Mouse (Mus musculus) liver, embryonic 16.5 days (tissue): ENCODE data around the gene Litaf. TPM values are rescaled to one million over a fixed set of nuclear protein-coding genes. Genes with fewer than 3 reads are reported as not detected.

Experiments
- ATAC-seq: fragments of 200-750 bp; cut with Nextera tagmentation; 2 replicates; pipeline ENCODE4 v1.8.0; 2017; ENCODE audit warnings: low read depth, mild to moderate bottlenecking, moderate number of reproducible peaks, moderate library complexity
- H3K27ac ChIP-seq: fragments of 300-500 bp; sonication (generic); 2 replicates; pipeline ENCODE4 v1.5.1; 2014; ENCODE audit warnings: mild to moderate bottlenecking, low read length
- H3K27me3 ChIP-seq: fragments of 300-500 bp; sonication (generic); 2 replicates; pipeline ENCODE4 v1.6.1; 2014; ENCODE audit warnings: low read depth, low read length, mixed read lengths; ENCODE audit not compliant: control insufficient read depth, insufficient read depth
- H3K36me3 ChIP-seq: fragments of 300-500 bp; sonication (generic); 2 replicates; pipeline ENCODE4 v1.6.1; 2014; ENCODE audit warnings: mild to moderate bottlenecking; ENCODE audit not compliant: control insufficient read depth, insufficient read depth
- H3K4me1 ChIP-seq: fragments of 300-500 bp; sonication (generic); 2 replicates; pipeline ENCODE4 v1.6.1; 2014; ENCODE audit warnings: low read depth, low read length, mixed read lengths; ENCODE audit not compliant: control insufficient read depth
- H3K4me2 ChIP-seq: fragments of 300-500 bp; sonication (generic); 2 replicates; pipeline ENCODE4 v1.6.1; 2014; ENCODE audit warnings: low read depth, low read length, mixed read lengths
- H3K4me3 ChIP-seq: fragments of 300-500 bp; sonication (generic); 2 replicates; pipeline ENCODE4 v1.5.1; 2014; ENCODE audit warnings: low read depth, mild to moderate bottlenecking, low read length
- H3K9ac ChIP-seq: fragments of 300-500 bp; sonication (generic); 2 replicates; pipeline ENCODE4 v1.6.1; 2014; ENCODE audit warnings: low read depth, low read length
- H3K9me3 ChIP-seq: fragments of 300-500 bp; sonication (generic); replicated peaks from 2 replicates; pipeline ENCODE4 v1.6.1; 2016; ENCODE audit warnings: low read length; ENCODE audit not compliant: control insufficient read depth
- WGBS: fragments of 180-500 bp; shearing (Covaris S2); extraction: QIAGEN DNeasy Blood & Tissue Kit; methylation state at CpG from one replicate; pipeline ENCODE4 v1.1.7; 2014; ENCODE audit not compliant: insufficient replicate concordance; 5-methylcytosine and 5-hydroxymethylcytosine counted together
- polyA plus RNA-seq: library from polyadenylated mRNA; unstranded; fragments of >200 nt; fragmentation: Nextera tagmentation; extraction: Ambion mirVana; gene quantifications from 2 replicates; pipeline ENCODE4 v1.2.1, GENCODE M21; 2015

Gene Litaf
- polyA plus RNA-seq, 1 experiment from 2014 or later = 52.9 TPM

DNA sequence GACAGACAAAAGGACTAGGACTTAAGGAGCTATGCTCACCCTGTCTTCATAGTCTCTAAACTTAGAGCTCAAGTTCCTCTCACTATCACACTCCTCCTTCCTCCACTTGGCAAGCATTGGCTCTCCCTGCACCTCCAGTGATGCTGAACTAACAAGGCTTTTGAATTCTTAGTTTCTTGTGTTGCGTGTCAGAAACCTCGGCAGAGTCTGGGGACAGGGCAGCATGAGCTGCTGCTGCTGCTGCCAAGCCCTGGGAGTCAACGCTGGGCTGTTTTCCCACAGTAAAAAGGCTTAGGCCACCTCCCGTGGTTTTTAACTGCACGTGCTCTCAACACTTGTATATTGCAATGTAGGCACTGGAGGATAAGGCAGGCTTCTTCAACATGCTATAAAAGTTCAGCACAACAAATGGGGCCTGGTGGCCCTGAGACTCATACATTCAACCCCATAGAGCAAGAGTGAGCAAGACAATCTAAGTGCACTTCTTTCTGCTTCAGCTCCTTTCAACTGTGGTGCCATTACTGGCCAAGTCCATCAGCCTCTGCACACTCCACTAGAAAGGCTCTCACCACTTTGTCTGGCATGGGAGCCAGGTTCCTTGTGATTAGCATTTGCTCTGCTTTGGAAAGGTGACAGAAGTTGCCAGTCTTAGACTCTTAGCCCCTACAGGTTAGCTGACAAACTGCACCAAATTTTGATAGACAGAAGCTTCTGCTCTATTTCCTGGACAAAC is 21.1 kb upstream of the Litaf start:
- Histone ChIP-seq H3K4me3 (no peak overlapping the region), H3K9me3 (no peaks in the 10 kb centered on the region), H3K9ac (no peak overlapping the region), H3K4me1 (no peaks in the 10 kb centered on the region), H3K27me3 (no peaks in the 10 kb centered on the region), H3K27ac (no peak overlapping the region), H3K36me3 (peaks cover 35% of the 10 kb centered on the region), H3K4me2 (no peak overlapping the region)
- ATAC-seq = no peak
- WGBS = 82% methylated on average over 5 of the region's 5 CpGs

DNA sequence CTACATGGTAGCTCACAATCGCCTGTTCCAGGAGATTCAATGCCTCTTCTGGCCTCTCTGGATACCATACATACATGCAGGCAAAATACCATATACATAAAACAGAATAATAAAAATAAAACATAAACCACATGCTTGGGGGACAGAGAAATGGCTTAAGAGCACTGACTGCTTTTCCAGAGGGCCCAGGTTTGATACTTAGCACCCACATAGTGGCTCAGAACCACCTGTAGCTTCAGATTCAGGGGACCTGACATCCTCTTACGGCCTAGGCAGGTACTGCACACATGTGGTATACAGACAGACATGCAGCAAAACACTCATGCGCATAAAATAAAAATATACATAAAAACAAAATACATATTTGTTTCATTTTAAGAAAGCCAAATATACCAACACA is 20.3 kb upstream of the Litaf start:
- Histone ChIP-seq H3K4me3 (no peak overlapping the region), H3K4me2 (no peak overlapping the region), H3K4me1 (no peaks in the 10 kb centered on the region), H3K27ac (no peak overlapping the region), H3K36me3 (peaks cover 37% of the 10 kb centered on the region), H3K27me3 (no peaks in the 10 kb centered on the region), H3K9me3 (no peaks in the 10 kb centered on the region), H3K9ac (no peak overlapping the region)
- WGBS = 75% methylated on average over 3 of the region's 3 CpGs
- ATAC-seq = no peak

DNA sequence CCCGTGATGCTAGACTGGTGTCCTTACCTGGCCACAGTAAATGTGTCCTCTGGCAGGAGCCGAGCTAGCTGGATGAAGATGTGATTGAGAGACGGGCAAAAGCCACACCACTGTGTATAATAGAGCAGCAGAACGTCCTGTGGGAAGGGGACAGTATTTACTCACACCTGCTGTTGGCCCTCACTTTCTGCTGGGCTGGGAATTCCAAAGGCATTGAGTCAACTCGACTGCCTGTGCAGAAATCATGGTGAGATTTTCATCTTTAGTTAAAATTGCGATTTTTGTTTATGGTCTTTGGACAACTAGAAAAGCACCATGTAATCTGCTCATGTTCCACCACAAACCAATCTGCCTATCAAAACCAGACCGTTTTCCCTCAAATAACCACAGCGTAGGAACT is 18.2 kb upstream of the Litaf start:
- 76% methylated on average over 8 of the region's 8 CpGs for WGBS
- Histone ChIP-seq H3K4me1 (no peaks in the 10 kb centered on the region), H3K36me3 (peaks cover 37% of the 10 kb centered on the region), H3K9me3 (no peaks in the 10 kb centered on the region), H3K27ac (no peak overlapping the region), H3K4me2 (no peak overlapping the region), H3K4me3 (no peak overlapping the region), H3K9ac (no peak overlapping the region), H3K27me3 (no peaks in the 10 kb centered on the region)
- no peak for ATAC-seq

DNA sequence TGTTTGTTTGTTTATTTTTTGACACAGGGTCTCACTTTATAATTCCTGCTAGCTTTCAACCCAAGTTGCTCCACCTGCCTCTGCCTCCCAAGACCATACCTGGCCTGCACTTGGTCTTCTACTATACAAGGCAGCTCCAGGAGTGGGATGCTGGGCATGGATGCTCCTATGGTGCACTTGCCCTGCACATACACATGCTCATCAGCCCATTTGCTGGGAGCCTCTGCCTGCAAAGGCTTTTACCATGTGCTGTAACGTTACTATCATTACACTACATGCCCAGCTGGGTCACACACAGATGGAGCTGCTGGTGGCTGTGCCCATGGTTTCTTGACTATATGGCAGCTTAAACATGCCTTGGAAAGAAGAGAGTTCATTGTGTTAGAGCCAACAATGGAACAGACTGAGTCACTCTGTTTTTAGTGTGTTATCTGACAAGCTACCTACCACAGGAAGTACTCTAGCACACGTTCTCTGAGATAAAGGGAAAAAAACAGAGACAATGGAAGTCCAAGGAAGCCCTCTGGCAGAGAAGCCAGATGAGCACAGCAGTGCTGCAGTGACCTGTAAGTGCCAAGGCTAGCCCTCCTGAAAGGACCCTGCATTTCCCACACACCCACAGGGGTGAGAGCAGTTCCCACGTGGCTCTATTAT is 12.4 kb upstream of the Litaf start:
- Histone ChIP-seq H3K9me3 (no peaks in the 10 kb centered on the region), H3K27ac (no peak overlapping the region), H3K4me1 (no peaks in the 10 kb centered on the region; the same call in 1 of the 2 replicates), H3K9ac (no peak overlapping the region), H3K4me3 (no peak overlapping the region), H3K27me3 (no peaks in the 10 kb centered on the region), H3K4me2 (no peak overlapping the region), H3K36me3 (peaks cover 39% of the 10 kb centered on the region)
- WGBS = 11% methylated on average over 3 of the region's 3 CpGs
- no peak for ATAC-seq

DNA sequence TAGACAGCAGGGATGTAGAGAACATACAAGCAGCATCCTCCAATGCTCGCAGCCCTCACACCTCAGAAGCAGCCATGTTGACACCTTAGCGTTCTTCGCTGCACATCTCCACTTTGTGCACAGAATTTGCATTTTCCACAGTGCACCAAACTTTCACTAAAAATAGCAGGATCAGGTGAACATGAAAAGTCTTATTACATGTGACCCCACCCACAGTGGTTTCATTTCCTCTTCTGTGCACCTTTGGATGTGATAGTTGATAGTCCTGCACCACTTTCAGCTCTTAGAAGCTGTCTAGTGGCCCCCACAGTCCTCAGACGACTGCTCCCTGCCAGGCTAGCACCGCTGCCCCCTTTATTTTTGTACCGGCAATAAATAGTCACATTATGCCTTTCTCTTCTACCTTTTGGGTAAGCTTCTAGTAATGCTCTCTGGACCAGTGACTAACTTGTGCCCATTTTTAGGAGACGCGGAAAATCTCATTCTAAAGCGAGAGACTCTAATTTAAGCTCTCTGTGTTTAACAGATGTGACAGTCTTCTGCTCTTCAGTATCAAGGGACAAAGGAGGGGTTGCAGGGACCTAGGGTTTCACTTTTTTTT is 11.7 kb upstream of the Litaf start:
- H3K27me3 ChIP-seq = no peaks in the 10 kb centered on the region
- H3K4me2 ChIP-seq = no peak overlapping the region
- H3K27ac ChIP-seq = no peak overlapping the region
- ATAC-seq = no peak
- H3K4me3 ChIP-seq = no peak overlapping the region
- no peaks in the 10 kb centered on the region; the same call in 1 of the 2 replicates for H3K4me1 ChIP-seq
- H3K36me3 ChIP-seq = peaks cover 39% of the 10 kb centered on the region
- H3K9ac ChIP-seq = no peak overlapping the region
- no peaks in the 10 kb centered on the region for H3K9me3 ChIP-seq
- 82% methylated on average over 9 of the region's 9 CpGs for WGBS

DNA sequence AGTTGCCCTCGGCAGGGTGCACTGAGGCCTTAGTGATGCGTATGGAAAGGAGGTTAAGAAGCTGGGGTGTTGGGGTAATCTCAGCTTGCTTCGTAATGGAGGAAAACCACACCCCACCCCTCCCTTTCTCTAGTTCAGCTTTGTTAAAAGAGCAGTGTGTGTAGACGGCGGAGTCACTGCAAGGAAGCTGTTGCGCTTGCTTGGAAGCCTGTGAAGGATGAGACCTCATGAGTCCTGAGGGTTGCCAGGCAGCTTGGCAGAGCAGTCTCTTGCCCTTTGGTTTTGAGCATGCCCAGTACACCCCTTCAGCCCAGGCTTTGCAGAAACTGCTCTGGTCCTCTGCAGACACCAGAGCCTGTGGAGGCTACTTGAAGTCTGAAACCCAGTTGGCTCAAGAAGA is 7.1 kb upstream of the Litaf start:
- H3K9ac ChIP-seq = no peak overlapping the region
- no peak for ATAC-seq
- no peak overlapping the region for H3K4me2 ChIP-seq
- peaks cover 5% of the 10 kb centered on the region for H3K27me3 ChIP-seq
- peaks cover 16% of the 10 kb centered on the region for H3K36me3 ChIP-seq
- H3K4me1 ChIP-seq = peaks cover 7% of the 10 kb centered on the region
- H3K9me3 ChIP-seq = no peaks in the 10 kb centered on the region
- no peak overlapping the region for H3K4me3 ChIP-seq
- no peak overlapping the region for H3K27ac ChIP-seq
- WGBS = 67% methylated on average over 6 of the region's 6 CpGs

DNA sequence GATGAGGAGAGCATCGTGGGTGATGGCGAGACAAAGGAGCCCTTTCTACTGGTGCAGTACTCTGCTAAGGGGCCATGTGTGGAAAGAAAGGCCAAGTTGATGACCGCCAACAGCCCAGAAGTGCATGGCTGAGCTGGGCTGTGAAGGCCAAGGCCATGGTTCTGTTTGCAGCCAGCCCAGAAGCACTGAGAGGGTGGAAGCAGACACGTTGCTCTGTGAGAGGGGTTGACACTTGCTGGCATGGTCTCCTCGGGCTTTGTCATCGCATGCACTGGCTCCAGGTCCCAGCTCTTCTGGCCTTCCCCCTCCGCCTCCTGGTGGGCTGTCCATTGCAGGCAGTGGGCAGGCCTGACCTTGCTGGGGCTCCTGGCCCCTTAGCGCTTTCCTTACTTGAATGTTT is 6.5 kb upstream of the Litaf start:
- ATAC-seq = no peak
- no peak overlapping the region for H3K4me3 ChIP-seq
- no peaks in the 10 kb centered on the region for H3K9me3 ChIP-seq
- H3K4me1 ChIP-seq = peaks cover 7% of the 10 kb centered on the region
- H3K9ac ChIP-seq = no peak overlapping the region
- no peak overlapping the region for H3K4me2 ChIP-seq
- H3K27ac ChIP-seq = no peak overlapping the region
- peaks cover 11% of the 10 kb centered on the region for H3K27me3 ChIP-seq
- peaks cover 12% of the 10 kb centered on the region for H3K36me3 ChIP-seq
- WGBS = 69% methylated on average over 8 of the region's 8 CpGs

DNA sequence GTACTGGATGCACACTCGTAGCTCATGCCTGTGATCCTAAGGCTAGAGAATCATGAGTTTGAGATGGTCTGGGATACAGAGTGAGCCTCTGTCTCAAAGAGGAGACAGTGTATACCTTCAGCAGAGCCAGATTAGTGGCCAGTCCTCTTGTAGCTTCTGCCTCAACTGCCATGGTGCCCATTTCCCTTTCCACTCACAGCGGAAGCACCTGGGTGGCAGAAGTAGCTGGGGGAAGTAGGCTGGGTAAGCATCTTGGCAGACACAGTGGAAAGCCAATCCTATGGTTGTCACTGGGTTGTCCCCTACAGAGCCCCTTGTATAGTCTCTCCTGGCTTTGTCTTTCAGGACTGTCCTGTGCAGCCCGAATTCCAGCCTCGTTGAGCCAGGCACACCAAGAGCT is 5.9 kb upstream of the Litaf start:
- Histone ChIP-seq H3K27me3 (peaks cover 17% of the 10 kb centered on the region), H3K4me3 (no peak overlapping the region), H3K36me3 (peaks cover 11% of the 10 kb centered on the region), H3K4me1 (peaks cover 7% of the 10 kb centered on the region), H3K4me2 (no peak overlapping the region), H3K9ac (no peak overlapping the region), H3K27ac (no peak overlapping the region), H3K9me3 (no peaks in the 10 kb centered on the region)
- no peak for ATAC-seq
- 78% methylated on average over 4 of the region's 4 CpGs for WGBS

DNA sequence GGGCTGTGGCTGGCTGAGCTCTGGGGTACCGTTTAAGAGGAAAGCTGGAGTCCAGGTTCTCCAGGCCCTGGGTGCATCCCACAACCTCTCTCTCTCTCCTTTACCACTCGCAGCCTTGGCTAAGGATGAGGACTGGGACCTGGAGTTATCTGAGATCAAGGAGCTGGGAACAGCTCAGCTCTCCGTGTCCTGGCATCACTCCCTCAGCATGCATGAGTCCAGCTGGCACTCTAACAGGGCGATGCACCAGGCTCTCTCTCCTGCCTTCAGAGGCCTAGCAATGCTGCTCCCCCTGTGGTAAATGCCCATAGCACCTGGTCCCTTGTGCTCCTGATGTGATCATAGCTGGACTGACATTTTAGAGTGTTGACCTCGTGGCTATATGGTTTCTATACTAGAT is 5.2 kb upstream of the Litaf start:
- Histone ChIP-seq H3K4me1 (peaks cover 11% of the 10 kb centered on the region), H3K27me3 (peaks cover 24% of the 10 kb centered on the region), H3K9me3 (no peaks in the 10 kb centered on the region), H3K36me3 (peaks cover 11% of the 10 kb centered on the region), H3K4me3 (no peak overlapping the region), H3K27ac (no peak overlapping the region), H3K9ac (no peak overlapping the region), H3K4me2 (no peak overlapping the region)
- ATAC-seq = no peak
- WGBS = 67% methylated on average over 5 of the region's 5 CpGs
